Mouse (Mus musculus): ENCODE measurements around the gene Hipk1. TPM values are rescaled to one million over a fixed set of nuclear protein-coding genes. Genes with fewer than 3 reads are reported as not detected.

Hipk1 gene
- polyA plus RNA-seq, 1 experiment from 2014 or later = 13.8 TPM

- H3K4me2 ChIP-seq (replicated peaks; ENCODE audit: low read depth, low read length) = no peak overlapping the region
- TF ChIP-seq EP300 (IDR thresholded peaks at IDR 0.05) = no peak
- no peak for TF ChIP-seq CTCF (IDR thresholded peaks at IDR 0.05)
- H3K4me3 ChIP-seq (ENCODE audit: low read depth, low read length) = no peak overlapping the region
- no peaks in the 10 kb centered on the region for H3K27me3 ChIP-seq (replicated peaks; ENCODE audit: insufficient read depth, low read length)
- H3K36me3 ChIP-seq (ENCODE audit: insufficient read depth, low read length) = no peaks in the 10 kb centered on the region
- H3K9me3 ChIP-seq (ENCODE audit: low read length) = no peaks in the 10 kb centered on the region
- WGBS = 56% methylated on average over 3 of the region's 3 CpGs
- no peak overlapping the region for H3K9ac ChIP-seq (replicated peaks; ENCODE audit: low read depth)
- DNase-seq (ENCODE audit: low spot score) (no peak), ATAC-seq (no peak)
- H3K27ac ChIP-seq (ENCODE audit: low read length) = no peak overlapping the region
- H3K4me1 ChIP-seq (ENCODE audit: insufficient read depth, low read depth, low read length) = no peaks in the 10 kb centered on the region
Observed at GRCm38 (mm10) chr3:103695556-103695955, 95.8 kb downstream of the Hipk1 start.

- Histone ChIP-seq H3K4me1 (ENCODE audit: insufficient read depth, low read depth, low read length) (no peaks in the 10 kb centered on the region), H3K9ac (replicated peaks; ENCODE audit: low read depth) (no peak overlapping the region), H3K27ac (ENCODE audit: low read length) (no peak overlapping the region), H3K4me2 (replicated peaks; ENCODE audit: low read depth, low read length) (no peak overlapping the region), H3K36me3 (ENCODE audit: insufficient read depth, low read length) (no peaks in the 10 kb centered on the region), H3K9me3 (ENCODE audit: low read length) (no peaks in the 10 kb centered on the region), H3K4me3 (ENCODE audit: low read depth, low read length) (no peak overlapping the region), H3K27me3 (replicated peaks; ENCODE audit: insufficient read depth, low read length) (no peaks in the 10 kb centered on the region)
- TF ChIP-seq EP300 (IDR thresholded peaks at IDR 0.05) (no peak), CTCF (IDR thresholded peaks at IDR 0.05) (peak; percentile 63)
- WGBS = 69% methylated on average over 3 of the region's 3 CpGs
- DNase-seq (ENCODE audit: low spot score) = peak; percentile 74
- ATAC-seq = peak; percentile 57; the same call in 1 of the 2 replicates
Observed at GRCm38 (mm10) chr3:103690506-103690905, 100.9 kb downstream of the Hipk1 start.

Other genes starting within 250 kb of the Hipk1 start
- 2.3 and 2.9 TPM in 2 replicates for gene Syt6, start 216.3 kb downstream of the Hipk1 start, polyA plus RNA-seq (2015; fragmentation: Nextera tagmentation; extraction: Ambion mirVana)
- gene Atg4a-ps, start 145.5 kb downstream of the Hipk1 start, polyA plus RNA-seq (2015; fragmentation: Nextera tagmentation; extraction: Ambion mirVana) = 0.15 and 0.35 TPM in 2 replicates
- gene Olfml3, start 53.6 kb downstream of the Hipk1 start, polyA plus RNA-seq (2015; fragmentation: Nextera tagmentation; extraction: Ambion mirVana) = 98.3 and 105 TPM in 2 replicates
- gene Gm10964, start 52.2 kb downstream of the Hipk1 start, polyA plus RNA-seq (2015; fragmentation: Nextera tagmentation; extraction: Ambion mirVana) = not detected in 2 replicates
- gene Dclre1b, start 17.9 kb upstream of the Hipk1 start, polyA plus RNA-seq (2015; fragmentation: Nextera tagmentation; extraction: Ambion mirVana) = 15.6 and 18.0 TPM in 2 replicates
- gene Ap4b1, start 18.0 kb upstream of the Hipk1 start, polyA plus RNA-seq (2015; fragmentation: Nextera tagmentation; extraction: Ambion mirVana) = 15.1 and 16.3 TPM in 2 replicates
- 0.31 TPM in 1 of 2 replicates, not detected in the other for gene Gm43064, start 18.0 kb upstream of the Hipk1 start, polyA plus RNA-seq (2015; fragmentation: Nextera tagmentation; extraction: Ambion mirVana)
- 0.31 and 0.88 TPM in 2 replicates for gene Bcl2l15, start 41.0 kb upstream of the Hipk1 start, polyA plus RNA-seq (2015; fragmentation: Nextera tagmentation; extraction: Ambion mirVana)
- 1.5 and 2.4 TPM in 2 replicates for gene Ptpn22, start 68.2 kb upstream of the Hipk1 start, polyA plus RNA-seq (2015; fragmentation: Nextera tagmentation; extraction: Ambion mirVana)
- 10.4 and 10.9 TPM in 2 replicates for gene Rsbn1, start 122.6 kb upstream of the Hipk1 start, polyA plus RNA-seq (2015; fragmentation: Nextera tagmentation; extraction: Ambion mirVana)
- gene Phtf1, start 176.5 kb upstream of the Hipk1 start, polyA plus RNA-seq (2015; fragmentation: Nextera tagmentation; extraction: Ambion mirVana) = 14.5 and 18.2 TPM in 2 replicates